Mouse (Mus musculus): ENCODE measurements around the gene Metrnl. TPM values are rescaled to one million over a fixed set of nuclear protein-coding genes. Genes with fewer than 3 reads are reported as not detected.

Gene Metrnl
- polyA plus RNA-seq, 1 experiment from 2014 or later = 7.0 TPM

DNA sequence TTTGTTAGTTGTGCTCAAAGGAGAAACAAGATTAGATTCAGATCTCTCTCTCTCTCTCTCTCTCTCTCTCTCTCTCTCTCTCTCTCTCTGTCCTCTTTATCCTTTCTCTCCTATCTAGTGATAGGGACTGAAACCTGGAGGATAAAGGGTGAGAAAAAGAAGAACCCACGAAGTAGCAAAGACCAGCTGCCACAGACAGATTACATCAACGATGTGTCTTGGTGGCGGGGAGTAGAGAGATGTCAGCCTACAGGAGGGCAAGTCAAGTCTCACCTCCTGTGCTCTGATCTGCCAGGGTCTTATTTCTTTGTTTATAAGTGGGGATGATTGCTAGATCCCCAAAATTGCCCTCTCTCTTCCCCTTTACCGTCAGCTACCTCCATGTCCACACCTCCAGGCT, 7.9 kb downstream of the Metrnl start:
- peaks cover 13% of the 10 kb centered on the region for H3K27me3 ChIP-seq (ENCODE audit: control insufficient read depth, insufficient read depth, low read length)
- no peak overlapping the region for H3K9ac ChIP-seq (ENCODE audit: low read depth, low read length)
- H3K9me3 ChIP-seq (replicated peaks; ENCODE audit: control insufficient read depth, low read length) = no peaks in the 10 kb centered on the region
- H3K27ac ChIP-seq (ENCODE audit: low read depth, low read length) = no peak overlapping the region
- H3K4me1 ChIP-seq (ENCODE audit: control insufficient read depth, insufficient read depth, low read length) = no peaks in the 10 kb centered on the region
- no peaks in the 10 kb centered on the region for H3K36me3 ChIP-seq (ENCODE audit: control insufficient read depth, insufficient read depth, low read length)
- no peak overlapping the region for H3K4me3 ChIP-seq (ENCODE audit: low read depth, low read length)
- H3K4me2 ChIP-seq = no peak overlapping the region
- ATAC-seq (replicated peaks; ENCODE audit: insufficient number of reproducible peaks, low FRiP score, low TSS enrichment) = no peak
- WGBS (ENCODE audit: insufficient replicate concordance) = 44% methylated on average over 4 of the region's 4 CpGs

DNA sequence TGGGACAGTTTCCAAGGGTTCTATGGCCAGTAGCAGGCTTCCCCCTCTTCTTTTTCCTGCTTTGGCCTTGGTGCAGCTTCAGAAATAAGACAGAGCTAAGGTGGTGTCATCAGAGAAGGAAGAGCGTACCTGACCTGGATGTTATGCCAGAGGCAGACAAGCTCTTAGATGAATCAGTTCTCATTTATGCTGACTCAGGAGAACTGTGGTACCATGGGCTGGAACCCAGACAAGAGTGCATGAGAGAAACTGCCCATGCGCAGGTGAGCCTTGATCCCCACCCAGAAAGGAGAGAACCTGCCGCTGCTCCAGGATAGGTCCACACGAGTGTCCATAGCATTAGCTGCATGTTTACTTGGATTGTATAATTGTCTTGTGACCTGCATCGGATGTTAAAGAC, 8.9 kb downstream of the Metrnl start:
- Histone ChIP-seq H3K4me1 (ENCODE audit: control insufficient read depth, insufficient read depth, low read length) (no peaks in the 10 kb centered on the region), H3K4me2 (no peak overlapping the region), H3K27ac (ENCODE audit: low read depth, low read length) (no peak overlapping the region), H3K27me3 (ENCODE audit: control insufficient read depth, insufficient read depth, low read length) (peaks cover 5% of the 10 kb centered on the region), H3K9ac (ENCODE audit: low read depth, low read length) (no peak overlapping the region), H3K9me3 (replicated peaks; ENCODE audit: control insufficient read depth, low read length) (no peaks in the 10 kb centered on the region), H3K4me3 (ENCODE audit: low read depth, low read length) (no peak overlapping the region), H3K36me3 (ENCODE audit: control insufficient read depth, insufficient read depth, low read length) (no peaks in the 10 kb centered on the region; the same call in 1 of the 2 replicates)
- 93% methylated on average over 5 of the region's 5 CpGs for WGBS (ENCODE audit: insufficient replicate concordance)
- ATAC-seq (replicated peaks; ENCODE audit: insufficient number of reproducible peaks, low FRiP score, low TSS enrichment) = no peak

DNA sequence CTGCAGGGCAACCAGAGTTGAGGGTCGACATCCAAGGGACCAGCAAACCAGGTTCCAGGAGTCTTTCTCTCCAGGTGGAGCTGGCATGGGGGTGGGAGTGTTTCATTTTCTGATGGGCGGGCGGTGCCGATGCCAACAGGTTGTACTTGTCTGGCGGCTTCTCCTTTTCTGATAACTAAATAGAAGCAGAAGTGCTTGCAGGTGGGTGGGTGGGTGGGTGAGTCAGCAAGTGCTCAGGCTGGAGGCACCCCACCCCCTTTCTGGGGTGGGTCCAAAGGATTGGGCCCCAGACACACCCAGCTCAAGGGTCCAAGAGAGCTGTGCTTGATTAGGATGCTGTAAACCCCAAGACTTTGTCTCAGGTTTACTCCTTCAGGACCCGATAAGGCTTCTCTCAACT, 11.6 kb downstream of the Metrnl start:
- no peaks in the 10 kb centered on the region for H3K27me3 ChIP-seq (ENCODE audit: control insufficient read depth, insufficient read depth, low read length)
- H3K4me2 ChIP-seq = no peak overlapping the region
- H3K9me3 ChIP-seq (replicated peaks; ENCODE audit: control insufficient read depth, low read length) = no peaks in the 10 kb centered on the region
- 89% methylated on average over 6 of the region's 6 CpGs for WGBS (ENCODE audit: insufficient replicate concordance)
- H3K9ac ChIP-seq (ENCODE audit: low read depth, low read length) = no peak overlapping the region
- no peaks in the 10 kb centered on the region; the same call in 1 of the 2 replicates for H3K36me3 ChIP-seq (ENCODE audit: control insufficient read depth, insufficient read depth, low read length)
- H3K27ac ChIP-seq (ENCODE audit: low read depth, low read length) = no peak overlapping the region
- H3K4me3 ChIP-seq (ENCODE audit: low read depth, low read length) = no peak overlapping the region
- ATAC-seq (replicated peaks; ENCODE audit: insufficient number of reproducible peaks, low FRiP score, low TSS enrichment) = no peak
- no peaks in the 10 kb centered on the region for H3K4me1 ChIP-seq (ENCODE audit: control insufficient read depth, insufficient read depth, low read length)

DNA sequence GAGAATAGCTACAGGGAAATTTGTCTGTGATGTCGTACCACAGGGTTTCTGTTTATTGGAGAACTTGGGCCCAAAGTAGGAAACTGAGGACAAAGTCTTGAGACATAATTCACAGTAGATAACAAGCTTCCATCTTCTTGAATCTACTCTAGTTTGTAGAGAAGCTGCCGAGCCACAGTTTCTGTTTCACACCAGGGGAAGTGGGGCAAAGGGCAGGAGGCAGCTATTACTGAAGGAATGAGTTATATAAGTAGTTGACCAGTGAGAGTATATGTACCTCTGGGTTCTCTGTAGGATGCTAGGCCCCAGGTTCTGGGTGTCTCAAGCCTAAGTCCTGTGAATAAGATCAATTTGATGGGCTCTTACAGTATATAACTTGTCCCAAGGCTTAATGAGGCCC, 12.2 kb downstream of the Metrnl start:
- H3K9me3 ChIP-seq (replicated peaks; ENCODE audit: control insufficient read depth, low read length) = no peaks in the 10 kb centered on the region
- no peak overlapping the region for H3K9ac ChIP-seq (ENCODE audit: low read depth, low read length)
- no peak overlapping the region for H3K4me3 ChIP-seq (ENCODE audit: low read depth, low read length)
- ATAC-seq (replicated peaks; ENCODE audit: insufficient number of reproducible peaks, low FRiP score, low TSS enrichment) = no peak
- no peak overlapping the region for H3K27ac ChIP-seq (ENCODE audit: low read depth, low read length)
- no peaks in the 10 kb centered on the region for H3K27me3 ChIP-seq (ENCODE audit: control insufficient read depth, insufficient read depth, low read length)
- no peak overlapping the region for H3K4me2 ChIP-seq
- 83% methylated on average over 2 of the region's 2 CpGs for WGBS (ENCODE audit: insufficient replicate concordance)
- H3K36me3 ChIP-seq (ENCODE audit: control insufficient read depth, insufficient read depth, low read length) = no peaks in the 10 kb centered on the region; the same call in 1 of the 2 replicates
- H3K4me1 ChIP-seq (ENCODE audit: control insufficient read depth, insufficient read depth, low read length) = no peaks in the 10 kb centered on the region

DNA sequence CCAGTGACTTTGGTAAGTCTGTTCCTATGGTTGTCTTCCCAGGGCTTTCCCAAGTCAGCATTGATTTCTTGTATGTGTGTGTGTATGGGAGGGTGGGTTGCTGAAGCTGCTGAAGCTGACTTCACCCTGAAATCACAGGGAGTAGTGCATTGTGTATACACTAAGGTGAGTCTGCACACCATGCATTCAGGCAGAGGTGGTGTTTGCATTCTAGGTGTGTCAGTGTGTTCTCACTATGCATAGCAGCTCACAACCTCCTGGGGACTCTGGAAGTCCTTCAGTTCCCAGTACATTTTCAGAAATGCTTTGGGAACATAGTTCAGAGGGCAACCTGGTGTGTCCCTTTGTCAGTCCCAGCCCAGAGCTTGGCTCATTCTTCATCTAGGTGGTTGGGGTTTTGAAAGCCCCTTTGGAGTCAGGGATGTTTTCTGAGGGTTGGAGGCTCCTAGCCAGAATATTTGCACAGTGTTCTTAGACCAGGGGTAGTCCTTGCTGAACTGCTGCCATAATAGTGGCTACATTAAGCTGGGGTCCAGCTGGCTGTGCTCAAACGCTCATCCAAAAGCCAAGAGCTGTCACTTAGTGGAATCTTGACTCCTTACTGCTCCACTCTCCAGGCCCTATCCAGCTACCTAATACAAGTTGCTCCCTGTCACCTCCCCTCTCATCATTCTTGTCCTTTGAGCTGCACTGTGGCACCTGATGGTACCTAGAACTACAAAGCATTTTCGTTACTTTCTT, 13.6 kb downstream of the Metrnl start:
- H3K4me2 ChIP-seq = no peak overlapping the region
- ATAC-seq (replicated peaks; ENCODE audit: insufficient number of reproducible peaks, low FRiP score, low TSS enrichment) = no peak
- H3K4me3 ChIP-seq (ENCODE audit: low read depth, low read length) = no peak overlapping the region
- no peak overlapping the region for H3K27ac ChIP-seq (ENCODE audit: low read depth, low read length)
- H3K27me3 ChIP-seq (ENCODE audit: control insufficient read depth, insufficient read depth, low read length) = no peaks in the 10 kb centered on the region
- no peaks in the 10 kb centered on the region for H3K4me1 ChIP-seq (ENCODE audit: control insufficient read depth, insufficient read depth, low read length)
- H3K36me3 ChIP-seq (ENCODE audit: control insufficient read depth, insufficient read depth, low read length) = no peaks in the 10 kb centered on the region; the same call in 1 of the 2 replicates
- H3K9ac ChIP-seq (ENCODE audit: low read depth, low read length) = no peak overlapping the region
- 70% methylated on average over 2 of the region's 2 CpGs for WGBS (ENCODE audit: insufficient replicate concordance)
- no peaks in the 10 kb centered on the region for H3K9me3 ChIP-seq (replicated peaks; ENCODE audit: control insufficient read depth, low read length)

DNA sequence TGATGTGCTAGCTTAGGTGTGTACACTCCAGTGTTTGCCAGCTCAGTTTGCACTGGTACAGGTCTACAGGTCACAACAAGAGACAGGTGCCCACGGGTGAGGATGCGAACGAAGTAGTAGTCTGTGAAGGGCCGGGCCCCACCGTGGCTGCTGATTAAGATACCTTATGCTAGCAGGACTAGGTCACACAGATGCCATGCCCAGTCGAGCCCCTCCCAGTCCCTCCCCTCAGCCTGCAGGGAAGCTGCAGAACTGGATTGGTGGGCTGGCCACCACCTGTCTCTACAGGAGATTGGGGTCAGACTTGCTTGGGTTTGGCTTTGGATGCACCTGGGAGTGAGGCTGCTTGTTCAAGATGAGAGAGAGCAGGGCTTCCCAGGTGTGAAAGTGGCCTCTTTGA, 16.4 kb downstream of the Metrnl start:
- Histone ChIP-seq H3K36me3 (ENCODE audit: control insufficient read depth, insufficient read depth, low read length) (no peaks in the 10 kb centered on the region; the same call in 1 of the 2 replicates), H3K9ac (ENCODE audit: low read depth, low read length) (no peak overlapping the region), H3K4me2 (no peak overlapping the region), H3K27ac (ENCODE audit: low read depth, low read length) (no peak overlapping the region), H3K4me1 (ENCODE audit: control insufficient read depth, insufficient read depth, low read length) (no peaks in the 10 kb centered on the region), H3K4me3 (ENCODE audit: low read depth, low read length) (no peak overlapping the region), H3K27me3 (ENCODE audit: control insufficient read depth, insufficient read depth, low read length) (no peaks in the 10 kb centered on the region), H3K9me3 (replicated peaks; ENCODE audit: control insufficient read depth, low read length) (no peaks in the 10 kb centered on the region)
- 57% methylated on average over 6 of the region's 6 CpGs for WGBS (ENCODE audit: insufficient replicate concordance)
- no peak for ATAC-seq (replicated peaks; ENCODE audit: insufficient number of reproducible peaks, low FRiP score, low TSS enrichment)

DNA sequence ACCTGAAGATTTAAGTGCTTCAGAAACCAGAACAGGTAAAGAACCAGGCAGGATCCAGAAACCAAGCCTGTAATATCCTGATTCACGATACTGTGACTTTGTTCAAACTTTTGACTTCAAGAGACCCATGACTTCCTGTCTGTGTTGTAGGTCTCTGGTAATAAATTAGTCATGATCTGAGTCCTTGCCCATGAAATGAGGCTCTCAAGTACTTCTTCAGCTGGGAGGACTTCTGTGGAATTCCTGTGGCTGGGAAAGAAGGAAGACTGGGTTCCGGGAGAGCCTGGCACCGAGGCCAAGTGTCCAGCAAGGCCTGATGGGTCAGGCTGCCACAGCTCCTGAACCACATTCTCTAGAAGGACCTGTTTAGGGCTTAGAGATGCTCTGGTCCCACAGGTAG, 19.4 kb downstream of the Metrnl start:
- ATAC-seq (replicated peaks; ENCODE audit: insufficient number of reproducible peaks, low FRiP score, low TSS enrichment) = no peak
- Histone ChIP-seq H3K4me2 (no peak overlapping the region), H3K9ac (ENCODE audit: low read depth, low read length) (no peak overlapping the region), H3K36me3 (ENCODE audit: control insufficient read depth, insufficient read depth, low read length) (no peaks in the 10 kb centered on the region), H3K9me3 (replicated peaks; ENCODE audit: control insufficient read depth, low read length) (no peaks in the 10 kb centered on the region), H3K4me3 (ENCODE audit: low read depth, low read length) (no peak overlapping the region), H3K27me3 (ENCODE audit: control insufficient read depth, insufficient read depth, low read length) (no peaks in the 10 kb centered on the region), H3K4me1 (ENCODE audit: control insufficient read depth, insufficient read depth, low read length) (no peaks in the 10 kb centered on the region), H3K27ac (ENCODE audit: low read depth, low read length) (no peak overlapping the region)
- 87% methylated on average over 3 of the region's 3 CpGs for WGBS (ENCODE audit: insufficient replicate concordance)

DNA sequence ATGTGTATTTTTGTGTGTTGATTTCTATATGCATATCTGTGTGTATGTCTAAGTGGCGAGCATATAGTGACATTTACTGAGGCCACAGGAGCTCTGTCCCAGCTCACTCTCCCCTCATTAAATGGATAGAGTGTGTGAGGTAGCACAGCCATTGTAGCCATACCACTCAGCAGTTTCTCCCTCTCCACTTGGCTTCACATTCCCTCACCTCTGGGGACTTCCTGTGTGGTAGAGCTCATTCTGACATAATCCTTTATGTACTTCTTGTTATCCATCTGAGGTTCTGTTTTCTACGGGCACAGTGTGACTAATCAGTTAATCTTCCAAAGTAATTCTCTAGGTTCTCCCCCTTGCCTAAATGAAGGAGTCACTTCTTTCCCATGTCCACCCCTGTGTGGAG, 21.1 kb downstream of the Metrnl start:
- no peak for ATAC-seq (replicated peaks; ENCODE audit: insufficient number of reproducible peaks, low FRiP score, low TSS enrichment)
- 61% methylated on average over 2 of the region's 2 CpGs for WGBS (ENCODE audit: insufficient replicate concordance)
- no peak overlapping the region for H3K4me2 ChIP-seq
- H3K27ac ChIP-seq (ENCODE audit: low read depth, low read length) = no peak overlapping the region
- H3K9ac ChIP-seq (ENCODE audit: low read depth, low read length) = no peak overlapping the region
- no peaks in the 10 kb centered on the region for H3K36me3 ChIP-seq (ENCODE audit: control insufficient read depth, insufficient read depth, low read length)
- H3K4me3 ChIP-seq (ENCODE audit: low read depth, low read length) = no peak overlapping the region
- H3K4me1 ChIP-seq (ENCODE audit: control insufficient read depth, insufficient read depth, low read length) = no peaks in the 10 kb centered on the region
- no peaks in the 10 kb centered on the region for H3K9me3 ChIP-seq (replicated peaks; ENCODE audit: control insufficient read depth, low read length)
- H3K27me3 ChIP-seq (ENCODE audit: control insufficient read depth, insufficient read depth, low read length) = no peaks in the 10 kb centered on the region

DNA sequence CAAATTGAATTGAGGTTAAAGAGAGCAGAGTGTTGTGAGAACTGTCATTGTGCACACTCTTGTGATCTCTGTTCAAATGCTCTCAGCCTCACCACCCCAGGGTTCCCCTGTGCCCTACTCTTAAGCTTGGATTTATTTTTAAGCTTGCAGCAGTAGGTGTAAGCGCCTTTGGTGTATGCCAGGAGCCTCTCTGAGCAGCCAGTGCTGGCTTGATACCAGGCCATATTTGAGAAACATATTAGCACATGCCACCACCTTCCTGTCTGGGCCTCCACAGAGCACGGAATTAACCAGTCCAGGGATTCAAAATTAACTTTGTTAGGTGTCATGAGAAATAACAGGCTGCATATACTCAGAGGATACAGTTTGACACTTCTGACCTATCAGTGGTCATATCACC, 25.3 kb downstream of the Metrnl start:
- Histone ChIP-seq H3K36me3 (ENCODE audit: control insufficient read depth, insufficient read depth, low read length) (no peaks in the 10 kb centered on the region), H3K9ac (ENCODE audit: low read depth, low read length) (no peak overlapping the region), H3K27ac (ENCODE audit: low read depth, low read length) (no peak overlapping the region), H3K9me3 (replicated peaks; ENCODE audit: control insufficient read depth, low read length) (no peaks in the 10 kb centered on the region), H3K4me3 (ENCODE audit: low read depth, low read length) (no peak overlapping the region), H3K4me1 (ENCODE audit: control insufficient read depth, insufficient read depth, low read length) (no peaks in the 10 kb centered on the region), H3K27me3 (ENCODE audit: control insufficient read depth, insufficient read depth, low read length) (no peaks in the 10 kb centered on the region), H3K4me2 (no peak overlapping the region)
- no peak for ATAC-seq (replicated peaks; ENCODE audit: insufficient number of reproducible peaks, low FRiP score, low TSS enrichment)
- 76% methylated on average over 2 of the region's 2 CpGs for WGBS (ENCODE audit: insufficient replicate concordance)

Data from heart, embryonic 11.5 days (tissue).